Mouse (Mus musculus) frontal cortex, postnatal 36 days (tissue): ENCODE results near the gene Ccnb2.
A peak's percentile ranks its signal among the peaks of the same experiment; 100 is the strongest.

Experiments used
- DNase-seq, 2 experiments: peaks; one replicate each; pipeline ENCODE4 v3.0.0; 2022; ENCODE audit warnings: low spot score in 2 of 2

Ccnb2 gene

DNA sequence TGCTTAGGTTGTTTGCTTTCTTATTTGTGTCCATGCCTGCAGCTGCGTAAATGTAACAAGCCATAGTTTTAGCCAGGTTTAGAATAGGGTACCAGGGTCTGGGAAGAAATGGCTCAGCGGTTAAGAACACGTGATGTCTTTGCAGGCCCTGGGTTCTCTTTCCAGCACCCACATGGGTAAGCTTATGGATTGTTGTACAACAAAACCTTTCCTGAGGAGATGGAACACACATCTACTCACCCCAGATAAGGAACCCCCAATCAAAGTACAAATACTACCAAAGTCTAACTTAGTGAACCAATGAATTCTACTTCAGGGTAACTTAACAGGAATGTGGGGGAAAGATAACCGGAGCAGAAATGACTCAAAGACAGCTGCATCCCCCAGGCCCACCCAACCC, 36.9 kb downstream of the Ccnb2 start:
- DNase-seq, result no peak

DNA sequence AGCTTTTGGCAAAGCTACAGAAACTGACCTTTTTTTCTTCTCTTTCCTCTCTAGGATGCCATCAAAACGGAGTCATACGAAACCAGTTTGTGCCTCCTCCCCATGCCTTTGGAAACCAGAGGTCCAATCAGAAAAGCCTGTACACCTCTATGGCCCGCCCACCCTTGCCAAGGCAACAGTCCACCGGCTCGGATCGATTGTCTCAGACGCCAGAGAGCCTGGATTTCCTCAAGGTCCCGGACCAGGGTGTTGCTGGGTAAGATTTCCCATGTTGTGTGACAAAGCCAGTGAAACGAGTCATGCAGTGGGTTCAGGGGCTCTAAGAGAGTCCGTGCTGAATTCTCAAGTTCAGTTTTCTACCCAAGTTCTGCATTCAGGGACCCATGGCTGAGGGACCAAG, 37.6 kb downstream of the Ccnb2 start:
- DNase-seq, result no peak

DNA sequence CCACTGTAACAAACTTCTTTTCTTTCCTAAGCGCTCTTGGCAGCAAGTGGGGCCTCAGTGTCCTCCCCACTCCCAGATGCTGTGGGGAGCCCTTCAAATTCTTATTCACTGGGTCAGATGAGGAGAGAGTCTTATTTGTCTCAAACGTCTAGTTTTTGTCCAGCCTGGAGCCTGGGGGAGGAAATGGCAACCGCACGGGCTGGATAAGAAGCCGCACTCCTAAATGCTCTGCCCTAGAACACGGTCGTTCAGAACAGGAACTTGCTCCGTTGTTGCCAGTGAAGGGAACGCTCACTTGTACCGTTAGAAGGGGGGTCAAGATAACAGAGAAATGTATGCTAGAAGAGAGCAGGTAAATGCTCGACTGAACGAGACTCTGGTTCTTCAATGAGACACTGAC, 39.3 kb downstream of the Ccnb2 start:
- DNase-seq, result no peak

DNA sequence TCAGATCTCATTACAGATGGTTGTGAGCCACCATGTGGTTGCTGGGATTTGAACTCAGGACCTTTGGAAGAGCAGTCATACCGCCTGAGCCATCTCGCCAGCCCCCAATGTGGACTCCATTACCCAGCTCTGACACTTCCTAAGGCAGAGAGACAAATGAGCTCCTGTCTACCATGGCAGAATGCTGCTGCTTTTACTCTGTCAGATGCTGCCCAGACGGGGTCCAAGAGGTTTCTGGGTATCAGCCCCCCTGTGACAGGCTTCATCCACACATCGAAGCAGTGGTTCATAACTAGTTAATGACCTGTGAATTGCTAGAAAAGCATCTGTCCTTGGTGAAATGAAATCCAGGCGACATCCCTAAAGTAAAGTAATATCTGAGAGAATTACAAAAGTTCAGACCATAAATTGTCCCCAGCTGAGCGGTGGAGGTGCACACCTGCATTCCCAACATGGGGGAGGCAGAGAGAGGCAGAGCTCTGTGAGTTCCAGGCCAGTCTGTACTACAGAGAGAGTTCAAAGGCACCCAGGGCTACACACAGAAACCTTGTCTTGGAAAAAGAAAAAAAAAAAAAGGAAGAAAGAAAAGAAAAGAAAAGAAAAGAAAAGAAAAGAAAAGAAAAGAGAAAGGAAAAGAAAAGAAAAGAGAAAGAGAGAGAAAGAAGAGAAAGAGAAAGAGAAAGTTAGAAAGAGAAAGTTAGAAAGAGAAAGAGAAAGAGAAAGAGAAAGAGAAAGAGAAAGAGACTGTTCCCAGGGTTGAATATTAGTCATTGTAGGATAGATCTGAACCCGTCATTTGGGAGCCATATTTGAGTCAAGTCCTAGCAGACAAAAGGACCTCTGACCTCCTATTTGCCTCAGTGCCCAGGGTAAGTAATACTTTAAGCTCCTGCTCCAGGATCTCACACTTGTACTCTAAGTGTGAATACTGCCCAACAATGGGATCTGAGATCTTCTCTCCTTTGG, 41.6 kb downstream of the Ccnb2 start:
- no peak for DNase-seq

DNA sequence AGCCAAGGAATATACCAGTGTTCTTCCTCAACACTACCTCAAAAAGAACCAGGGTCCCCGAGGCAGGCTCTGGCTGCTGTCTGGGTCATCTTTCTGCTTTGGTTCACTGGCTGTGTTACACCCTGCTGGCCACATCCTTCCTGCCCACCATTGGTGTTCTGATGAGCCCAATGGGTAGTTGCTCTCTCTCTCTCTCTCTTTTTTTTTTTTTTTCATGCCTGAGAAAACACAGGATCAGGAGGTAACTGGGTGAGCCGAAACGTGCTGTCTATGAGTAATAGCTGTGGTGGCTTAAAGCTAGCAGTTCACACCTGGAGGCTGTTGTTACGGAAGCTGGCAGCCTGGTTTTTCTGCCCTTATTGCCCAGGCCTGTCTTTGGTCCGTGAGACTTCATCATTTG, 49.7 kb downstream of the Ccnb2 start:
- DNase-seq, result no peak

DNA sequence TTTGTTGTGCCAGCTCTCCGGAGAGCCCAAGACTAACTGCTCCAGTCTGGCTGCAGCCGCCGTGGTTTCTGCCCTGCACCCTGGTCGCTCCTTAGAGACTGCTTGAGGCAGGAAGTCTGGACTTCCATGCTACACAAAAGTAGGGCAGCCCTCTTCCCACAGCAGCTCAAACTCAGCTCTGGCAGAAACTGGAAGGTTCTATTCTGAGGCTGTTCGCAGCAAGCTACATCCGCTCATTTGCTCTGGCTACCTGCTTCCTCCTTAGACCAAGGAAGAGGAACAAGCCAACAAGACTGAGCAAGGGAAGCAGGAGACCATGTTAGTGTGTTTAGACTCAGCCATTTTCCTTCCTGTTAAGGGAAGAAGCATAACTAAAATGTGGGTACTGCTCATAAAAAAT, 54.4 kb downstream of the Ccnb2 start:
- DNase-seq, result peak; percentile 17 to 55

DNA sequence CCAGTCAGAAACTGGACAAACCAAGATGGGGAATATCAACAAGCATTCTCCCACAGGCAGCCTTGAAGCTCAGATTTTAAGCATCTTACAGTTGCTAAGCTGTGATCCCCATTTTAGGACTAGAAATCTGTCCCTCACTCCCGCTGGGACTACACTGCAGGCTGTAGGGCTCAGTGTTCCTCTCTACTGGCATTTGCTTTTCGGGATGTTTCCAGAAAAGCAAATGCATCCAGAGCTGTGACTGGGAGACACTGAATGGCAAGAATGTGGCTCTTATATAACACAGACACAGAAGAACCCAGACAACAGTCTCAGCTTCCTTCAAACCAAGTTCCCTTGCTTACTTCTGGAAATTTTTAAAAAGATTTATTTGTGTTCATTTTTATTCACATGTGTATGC, 55.4 kb downstream of the Ccnb2 start:
- DNase-seq, result no peak

DNA sequence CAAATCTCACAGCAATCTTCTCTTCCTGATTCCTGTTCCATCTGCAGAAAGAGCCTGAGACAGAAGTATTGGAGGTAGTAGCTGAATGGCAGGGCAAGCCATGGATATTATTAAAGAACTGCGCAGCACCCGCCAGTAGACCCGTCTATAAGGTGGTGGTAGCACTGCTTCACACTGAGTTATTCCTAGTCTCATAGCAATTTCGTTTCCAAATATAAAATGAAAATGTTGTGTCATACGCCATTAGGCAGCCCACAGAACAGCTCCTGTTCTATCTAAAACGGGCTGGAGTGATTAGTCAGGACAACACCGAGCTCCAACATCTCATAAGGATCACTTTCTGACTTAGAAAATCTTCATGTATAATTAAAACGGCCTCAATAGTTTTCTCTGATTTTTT, 56.6 kb downstream of the Ccnb2 start:
- peak; percentile 24 to 55 for DNase-seq

DNA sequence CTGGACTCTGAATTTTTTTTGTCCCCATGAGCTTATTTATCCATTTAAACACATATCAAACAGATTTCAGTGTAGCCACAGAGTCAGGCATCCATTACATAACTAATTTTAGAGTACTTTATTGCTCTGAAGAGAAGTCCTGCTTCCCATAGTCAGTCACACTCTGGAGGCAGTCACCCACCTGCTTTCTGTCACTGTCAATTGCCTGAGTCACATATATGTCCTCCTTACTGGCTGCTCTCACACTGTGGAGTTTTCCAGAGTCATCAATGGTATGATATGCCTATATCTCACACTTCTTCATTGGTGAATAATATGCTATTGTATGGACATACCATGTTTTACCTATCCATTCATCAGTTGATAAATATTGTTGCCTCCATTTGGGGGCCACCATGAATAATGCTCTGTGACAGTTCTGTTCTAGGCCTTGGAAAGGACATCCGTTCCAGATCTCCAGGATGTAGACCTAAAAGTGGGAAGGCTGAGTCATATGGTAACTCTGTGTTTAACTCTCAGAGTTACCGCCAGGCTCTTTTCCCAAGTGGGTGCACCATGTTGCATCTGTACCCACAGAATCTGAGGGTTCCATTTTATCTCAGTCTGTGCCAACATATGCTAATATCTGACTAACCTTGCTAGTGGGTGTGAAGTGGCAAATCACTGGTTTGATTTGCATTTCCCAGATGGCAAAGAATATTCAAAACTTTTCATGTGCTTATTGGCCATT, 61.8 kb downstream of the Ccnb2 start:
- peak; percentile 39 to 50 for DNase-seq
